Mouse (Mus musculus): Measurements from ENCODE around the gene C130074G19Rik. TPM values are rescaled to one million over a fixed set of nuclear protein-coding genes. Genes with fewer than 3 reads are reported as not detected.

C130074G19Rik gene
- polyA plus RNA-seq, 2 experiments, result 1.1 to 7.4 TPM

GRCm38 (mm10) chr1:184861551-184861950 lies 21.5 kb downstream of the C130074G19Rik start:
- Histone ChIP-seq H3K9ac (replicated peaks) (no peak overlapping the region), H3K4me1 (replicated peaks; ENCODE audit: control insufficient read depth in 2 of 2, insufficient read depth in 2 of 2, low read length in 1 of 2) (peaks cover 0 to 3% of the 10 kb centered on the region in 2 experiments; a peak in 1 of 4 replicates), H3K36me3 (replicated peaks; ENCODE audit: control insufficient read depth, insufficient read depth, low read depth) (no peaks in the 10 kb centered on the region), H3K4me3 (ENCODE audit: insufficient read depth in 1 of 2, low read depth in 2 of 2, low read length in 2 of 2) (no peak overlapping the region), H3K4me2 (ENCODE audit: low read depth) (no peak overlapping the region), H3K9me3 (ENCODE audit: control insufficient read depth, low read length) (no peaks in the 10 kb centered on the region), H3K27me3 (ENCODE audit: control insufficient read depth, insufficient read depth, low read length) (no peaks in the 10 kb centered on the region), H3K27ac (no peak overlapping the region)
- WGBS (ENCODE audit: insufficient replicate concordance), result 23% methylated on average over 2 of the region's 2 CpGs
- no peak for DNase-seq (ENCODE audit: low read depth in 3 of 3, low spot score in 3 of 3)
- TF ChIP-seq CTCF (IDR thresholded peaks at IDR 0.05; ENCODE audit: low read depth) (no peak), EP300 (IDR thresholded peaks at IDR 0.05; ENCODE audit: low read depth) (no peak)
- no peak for ATAC-seq (ENCODE audit: insufficient read depth)

DNA sequence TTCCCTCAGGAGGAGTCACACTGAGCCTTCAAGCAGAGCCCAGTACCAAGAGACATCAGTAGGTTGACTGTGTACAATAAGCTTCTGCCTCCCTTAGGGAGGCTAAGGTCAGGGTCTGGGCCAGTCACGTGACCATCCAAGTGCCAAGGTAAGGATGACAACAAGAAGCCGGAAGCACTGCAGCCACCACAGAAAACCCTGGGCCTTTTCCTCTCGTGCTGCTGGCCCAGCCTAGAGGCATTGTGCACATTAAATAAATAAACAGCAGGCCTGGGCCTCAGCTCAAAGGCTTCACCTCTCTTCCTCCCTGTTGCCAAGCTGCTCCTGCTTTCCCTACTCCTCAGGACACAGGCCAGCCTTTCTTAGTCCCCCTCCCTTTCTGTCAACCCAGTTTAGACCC lies 22.7 kb downstream of the C130074G19Rik start:
- no peak for DNase-seq (ENCODE audit: low read depth in 3 of 3, low spot score in 3 of 3)
- no peak overlapping the region for H3K27ac ChIP-seq

DNA sequence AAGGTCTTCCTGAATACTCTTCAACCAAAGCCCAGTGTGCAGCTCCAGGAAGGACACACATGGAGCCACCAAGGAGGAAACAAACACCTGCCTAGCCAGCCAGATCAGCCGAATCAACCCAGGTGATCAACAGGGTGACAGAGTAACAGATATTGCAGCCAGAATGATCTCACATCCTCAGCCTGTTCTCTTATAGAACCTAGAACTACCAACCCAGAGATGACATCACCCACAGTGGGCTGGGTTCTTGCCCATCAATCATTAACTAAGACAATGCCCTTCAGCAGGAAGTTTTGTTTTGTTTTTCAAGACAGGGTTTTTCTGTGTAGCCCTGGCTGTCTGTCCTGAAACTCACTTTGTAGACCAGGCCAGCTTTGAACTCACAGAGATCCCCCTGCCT lies 24.8 kb downstream of the C130074G19Rik start:
- H3K4me1 ChIP-seq (replicated peaks; ENCODE audit: control insufficient read depth in 2 of 2, insufficient read depth in 2 of 2, low read length in 1 of 2), result peaks cover 0 to 9% of the 10 kb centered on the region in 2 experiments; a peak in 1 of 4 replicates
- no peak for ATAC-seq (ENCODE audit: insufficient read depth)
- WGBS (ENCODE audit: insufficient replicate concordance), result 56% methylated on average over 1 of the region's 1 CpGs
- no peak overlapping the region for H3K4me3 ChIP-seq (ENCODE audit: insufficient read depth in 1 of 2, low read depth in 2 of 2, low read length in 2 of 2)
- H3K36me3 ChIP-seq (replicated peaks; ENCODE audit: control insufficient read depth, insufficient read depth, low read depth), result no peaks in the 10 kb centered on the region
- TF ChIP-seq EP300 (IDR thresholded peaks at IDR 0.05; ENCODE audit: low read depth), result no peak
- H3K4me2 ChIP-seq (ENCODE audit: low read depth), result no peak overlapping the region
- no peak overlapping the region for H3K27ac ChIP-seq
- H3K9ac ChIP-seq (replicated peaks), result no peak overlapping the region
- no peak for DNase-seq (ENCODE audit: low read depth in 3 of 3, low spot score in 3 of 3)
- no peaks in the 10 kb centered on the region for H3K9me3 ChIP-seq (ENCODE audit: control insufficient read depth, low read length)
- H3K27me3 ChIP-seq (ENCODE audit: control insufficient read depth, insufficient read depth, low read length), result no peaks in the 10 kb centered on the region

More for the DNA sequence above, 22.7 kb downstream of the C130074G19Rik start:
- H3K9ac ChIP-seq (replicated peaks), result no peak overlapping the region
- no peak for TF ChIP-seq EP300 (IDR thresholded peaks at IDR 0.05; ENCODE audit: low read depth)
- no peak for ATAC-seq (ENCODE audit: insufficient read depth)
- no peaks in the 10 kb centered on the region for H3K36me3 ChIP-seq (replicated peaks; ENCODE audit: control insufficient read depth, insufficient read depth, low read depth)
- H3K4me2 ChIP-seq (ENCODE audit: low read depth), result no peak overlapping the region
- H3K9me3 ChIP-seq (ENCODE audit: control insufficient read depth, low read length), result no peaks in the 10 kb centered on the region
- H3K4me3 ChIP-seq (ENCODE audit: insufficient read depth in 1 of 2, low read depth in 2 of 2, low read length in 2 of 2), result no peak overlapping the region
- peaks cover 0 to 3% of the 10 kb centered on the region in 2 experiments; a peak in 1 of 4 replicates for H3K4me1 ChIP-seq (replicated peaks; ENCODE audit: control insufficient read depth in 2 of 2, insufficient read depth in 2 of 2, low read length in 1 of 2)
- no peaks in the 10 kb centered on the region for H3K27me3 ChIP-seq (ENCODE audit: control insufficient read depth, insufficient read depth, low read length)
- 46% methylated on average over 3 of the region's 3 CpGs for WGBS (ENCODE audit: insufficient replicate concordance)

DNA sequence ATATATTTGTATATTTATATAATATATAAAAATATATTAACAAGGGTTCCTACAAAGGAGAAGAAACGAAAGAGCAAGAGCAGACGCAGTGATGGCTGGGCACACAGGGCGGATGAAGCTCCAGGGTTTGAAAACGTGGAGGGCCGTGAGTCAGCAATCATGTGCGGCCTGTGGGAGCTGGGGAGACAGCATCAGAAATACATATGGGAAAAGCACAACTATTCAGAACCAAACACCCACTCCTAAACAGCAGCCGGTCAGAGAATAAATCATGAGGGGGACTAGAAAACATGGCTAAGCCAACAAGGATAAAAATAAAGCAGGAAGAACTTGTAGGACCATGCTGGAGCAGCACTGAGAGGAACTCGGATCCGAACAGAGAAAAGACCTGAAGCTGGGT lies 25.8 kb downstream of the C130074G19Rik start:
- ATAC-seq (ENCODE audit: insufficient read depth) (no peak), DNase-seq (ENCODE audit: low read depth in 3 of 3, low spot score in 3 of 3) (no peak)
- Histone ChIP-seq H3K9me3 (ENCODE audit: control insufficient read depth, low read length) (no peaks in the 10 kb centered on the region), H3K4me3 (ENCODE audit: insufficient read depth in 1 of 2, low read depth in 2 of 2, low read length in 2 of 2) (no peak overlapping the region), H3K4me2 (ENCODE audit: low read depth) (no peak overlapping the region), H3K27me3 (ENCODE audit: control insufficient read depth, insufficient read depth, low read length) (no peaks in the 10 kb centered on the region), H3K36me3 (replicated peaks; ENCODE audit: control insufficient read depth, insufficient read depth, low read depth) (no peaks in the 10 kb centered on the region), H3K9ac (replicated peaks) (no peak overlapping the region), H3K27ac (no peak overlapping the region), H3K4me1 (replicated peaks; ENCODE audit: control insufficient read depth in 2 of 2, insufficient read depth in 2 of 2, low read length in 1 of 2) (peaks cover 8 to 13% of the 10 kb centered on the region in 2 experiments)
- TF ChIP-seq CTCF (IDR thresholded peaks at IDR 0.05; ENCODE audit: low read depth) (no peak), EP300 (IDR thresholded peaks at IDR 0.05; ENCODE audit: low read depth) (no peak)
- WGBS (ENCODE audit: insufficient replicate concordance), result 62% methylated on average over 9 of the region's 9 CpGs

- H3K36me3 ChIP-seq (replicated peaks; ENCODE audit: control insufficient read depth, insufficient read depth, low read depth), result no peaks in the 10 kb centered on the region
- WGBS (ENCODE audit: insufficient replicate concordance), result 18% methylated on average over 3 of the region's 3 CpGs
- DNase-seq (ENCODE audit: low read depth in 3 of 3, low spot score in 3 of 3), result no peak
- no peak overlapping the region for H3K4me3 ChIP-seq (ENCODE audit: insufficient read depth in 1 of 2, low read depth in 2 of 2, low read length in 2 of 2)
- no peak overlapping the region for H3K4me2 ChIP-seq (ENCODE audit: low read depth)
- H3K27me3 ChIP-seq (ENCODE audit: control insufficient read depth, insufficient read depth, low read length), result no peaks in the 10 kb centered on the region
- H3K9ac ChIP-seq (replicated peaks), result no peak overlapping the region
- ATAC-seq (ENCODE audit: insufficient read depth), result no peak
- no peaks in the 10 kb centered on the region for H3K9me3 ChIP-seq (ENCODE audit: control insufficient read depth, low read length)
- peaks cover 19 to 23% of the 10 kb centered on the region in 2 experiments for H3K4me1 ChIP-seq (replicated peaks; ENCODE audit: control insufficient read depth in 2 of 2, insufficient read depth in 2 of 2, low read length in 1 of 2)
- TF ChIP-seq CTCF (IDR thresholded peaks at IDR 0.05; ENCODE audit: low read depth), result no peak
- no peak for TF ChIP-seq EP300 (IDR thresholded peaks at IDR 0.05; ENCODE audit: low read depth)
- H3K27ac ChIP-seq, result no peak overlapping the region
These were observed 29.1 kb downstream of the C130074G19Rik start for GRCm38 (mm10) chr1:184853922-184854321.

Measured in liver, embryonic 14.5 days (tissue).